Mouse (Mus musculus) MEL (cell line): ENCODE data around the gene Gm14862. TPM values are rescaled to one million over a fixed set of nuclear protein-coding genes. Genes with fewer than 3 reads are reported as not detected.

Experiments used
- DNase-seq: peaks from one replicate; pipeline ENCODE4 v3.0.0; 2011; ENCODE audit warnings: low read depth, low spot score
- H3K27ac ChIP-seq: 2 replicates; pipeline ENCODE4 v1.5.1; 2012; ENCODE audit warnings: low read depth, mild to moderate bottlenecking, control low read depth, low read length, moderate library complexity; ENCODE audit not compliant: control insufficient read depth
- H3K27me3 ChIP-seq, 2 experiments: fragments of 150-350 bp in 1 of 2; sonication (generic) in 1 of 2; 2 replicates each; pipeline ENCODE4 v1.6.1; 2012; ENCODE audit warnings: low read length in 2 of 2, mild to moderate bottlenecking in 2 of 2, improper control_type of control experiment in 1 of 2, moderate library complexity in 1 of 2; ENCODE audit not compliant: insufficient read depth in 2 of 2, control insufficient read depth in 1 of 2
- H3K36me3 ChIP-seq, 2 experiments: 2 replicates each; pipeline ENCODE4 v1.6.1; 2012 to 2014; ENCODE audit warnings: low read length in 2 of 2, improper control_type of control experiment in 1 of 2, inconsistent platforms in 1 of 2, mild to moderate bottlenecking in 1 of 2; ENCODE audit not compliant: insufficient read depth in 2 of 2, control insufficient read depth in 1 of 2
- H3K4me1 ChIP-seq, 2 experiments: fragments of 150-350 bp in 1 of 2; sonication (generic) in 1 of 2; 2 replicates each; pipeline ENCODE4 v1.6.1; 2012; ENCODE audit warnings: low read length in 2 of 2, improper control_type of control experiment in 1 of 2, mild to moderate bottlenecking in 1 of 2; ENCODE audit not compliant: insufficient read depth in 2 of 2, control insufficient read depth in 1 of 2
- H3K4me3 ChIP-seq, 2 experiments: fragments of 150-350 bp in 1 of 2; sonication (generic) in 1 of 2; 2 replicates each; pipeline ENCODE4 v1.5.1; 2012; ENCODE audit warnings: low read depth in 2 of 2, low read length in 2 of 2, mild to moderate bottlenecking in 2 of 2, moderate library complexity in 2 of 2, control low read depth in 1 of 2, improper control_type of control experiment in 1 of 2; ENCODE audit not compliant: control insufficient read depth in 1 of 2, insufficient read depth in 1 of 2
- H3K79me2 ChIP-seq: 2 replicates; pipeline ENCODE4 v1.6.1; 2012; ENCODE audit warnings: mild to moderate bottlenecking, low read length, moderate library complexity; ENCODE audit not compliant: control insufficient read depth, poor library complexity, insufficient read depth
- H3K9ac ChIP-seq: 2 replicates; pipeline ENCODE4 v1.6.1; 2012; ENCODE audit warnings: low read depth, mild to moderate bottlenecking, control low read depth, low read length, moderate library complexity; ENCODE audit not compliant: control insufficient read depth, poor library complexity, severe bottlenecking
- H3K9me3 ChIP-seq: fragments of 150-350 bp; sonication (generic); replicated peaks from 2 replicates; pipeline ENCODE4 v1.6.1; 2012; ENCODE audit warnings: mild to moderate bottlenecking, low read length, improper control_type of control experiment, moderate library complexity; ENCODE audit not compliant: insufficient read depth
- CTCF ChIP-seq, 3 experiments: IDR thresholded peaks in 2 of 3; conservative IDR thresholded peaks in 1 of 3; 2 replicates each; pipeline ENCODE4 v1.5.1; 2011 to 2012; ENCODE audit warnings: low read length in 3 of 3, low read depth in 2 of 3, mild to moderate bottlenecking in 2 of 3, improper control_type of control experiment in 1 of 3, inconsistent platforms in 1 of 3, mixed read lengths in 1 of 3, moderate library complexity in 1 of 3; ENCODE audit not compliant: control insufficient read depth in 1 of 3, insufficient read depth in 1 of 3, poor library complexity in 1 of 3, severe bottlenecking in 1 of 3
- E2F4 ChIP-seq: IDR thresholded peaks from 2 replicates; pipeline ENCODE4 v1.6.1; 2011; ENCODE audit warnings: low read depth, low read length, improper control_type of control experiment, borderline replicate concordance
- ELF1 ChIP-seq: IDR thresholded peaks from 2 replicates; pipeline ENCODE4 v1.6.1; 2014; ENCODE audit warnings: low read depth, mild to moderate bottlenecking, inconsistent platforms, low read length, improper control_type of control experiment, moderate library complexity
- ETS1 ChIP-seq: IDR thresholded peaks from 2 replicates; pipeline ENCODE4 v1.6.1; 2012; ENCODE audit warnings: low read depth, mild to moderate bottlenecking, inconsistent platforms, low read length, improper control_type of control experiment, moderate library complexity
- JUND ChIP-seq: IDR thresholded peaks from 2 replicates; pipeline ENCODE4 v1.6.1; 2011; ENCODE audit warnings: low read depth, mild to moderate bottlenecking, improper control_type of control experiment, low read length
- MEF2A ChIP-seq: IDR thresholded peaks from 2 replicates; pipeline ENCODE4 v1.6.1; 2014; ENCODE audit warnings: low read depth, mild to moderate bottlenecking, inconsistent platforms, low read length, improper control_type of control experiment; ENCODE audit not compliant: poor library complexity, insufficient replicate concordance, severe bottlenecking; ENCODE audit errors: extremely low read depth
- MYB ChIP-seq: IDR thresholded peaks from 2 replicates; pipeline ENCODE4 v1.6.1; 2011; ENCODE audit warnings: mild to moderate bottlenecking, low read depth, low read length, improper control_type of control experiment
- POLR2AphosphoS5 ChIP-seq: IDR thresholded peaks from 2 replicates; pipeline ENCODE4 v1.6.1; 2012; ENCODE audit warnings: low read depth, borderline replicate concordance, mild to moderate bottlenecking, inconsistent platforms, low read length, moderate library complexity, mixed read lengths
- RAD21 ChIP-seq: IDR thresholded peaks from 2 replicates; pipeline ENCODE4 v1.6.1; 2011; ENCODE audit warnings: mild to moderate bottlenecking, low read depth, low read length, improper control_type of control experiment
- RCOR1 ChIP-seq: IDR thresholded peaks from 2 replicates; pipeline ENCODE4 v1.6.1; 2012; ENCODE audit warnings: low read depth, mild to moderate bottlenecking, inconsistent platforms, low read length, improper control_type of control experiment
- TAL1 ChIP-seq: IDR thresholded peaks from 2 replicates; pipeline ENCODE4 v1.6.1; 2012; ENCODE audit warnings: mild to moderate bottlenecking, inconsistent platforms, low read length, moderate library complexity, mixed read lengths
- ZNF384 ChIP-seq: IDR thresholded peaks from 2 replicates; pipeline ENCODE4 v1.6.1; 2012; ENCODE audit warnings: low read depth, mild to moderate bottlenecking, inconsistent platforms, low read length, improper control_type of control experiment
- polyA plus RNA-seq, 2 experiments: library from polyadenylated mRNA; stranded (reverse) in 1 of 2; unstranded in 1 of 2; fragments of >175 nt in 1 of 2; fragments of >200 nt in 1 of 2; gene quantifications; 2 replicates each; pipeline versions ENCODE4 v1.2.1 to v1.2.4; 2012; ENCODE audit warnings: low replicate concordance in 2 of 2, low read depth in 1 of 2; ENCODE audit not compliant: insufficient read length in 2 of 2, insufficient read depth in 1 of 2, missing spikeins in 1 of 2
- total RNA-seq: library from RNA; depleted of rRNA; stranded (reverse); fragments of 300-350 nt; gene quantifications from 2 replicates; pipeline ENCODE4 v1.2.3, GENCODE M21; 2012; rRNA removed

The Gm14862 gene
- total and polyA plus RNA-seq, 3 experiments: not detected

- Histone ChIP-seq H3K4me1 (no peaks in the 10 kb centered on the region), H3K27ac (no peak overlapping the region), H3K9ac (no peak overlapping the region), H3K79me2 (no peaks in the 10 kb centered on the region), H3K36me3 (no peaks in the 10 kb centered on the region)
- TF ChIP-seq ELF1 (no peak), MYB (no peak), TAL1 (no peak), CTCF (IDR thresholded peaks at IDR 0.05 in 2 of 3, conservative IDR thresholded peaks at IDR 0.05 in 1 of 3; ENCODE audit: control insufficient read depth in 1 of 3, insufficient read depth in 1 of 3, low read depth in 2 of 3, low read length in 3 of 3, poor library complexity in 1 of 3, severe bottlenecking in 1 of 3) (no peak), POLR2AphosphoS5 (no peak), JUND (no peak), ETS1 (no peak), MEF2A (no peak)
- TF ChIP-seq, all 39 proteins: peak for 0
- H3K27me3 ChIP-seq: peaks cover 0 to 8% of the 10 kb centered on the region in 2 experiments; a peak in 3 of 4 replicates
- no peak for DNase-seq
- no peak overlapping the region for H3K4me3 ChIP-seq
- H3K9me3 ChIP-seq: no peaks in the 10 kb centered on the region
These were observed 51.6 kb downstream of the Gm14862 start for GRCm38 (mm10) chrX:9205121-9205520.

GRCm38 (mm10) chrX:9202781-9203405 is 53.8 kb downstream of the Gm14862 start:
- H3K9me3 ChIP-seq: no peaks in the 10 kb centered on the region
- H3K36me3 ChIP-seq: no peaks in the 10 kb centered on the region
- no peak overlapping the region for H3K27ac ChIP-seq
- no peaks in the 10 kb centered on the region; a peak in 1 of 4 replicates for H3K27me3 ChIP-seq
- DNase-seq: no peak
- H3K9ac ChIP-seq: no peak overlapping the region
- H3K4me3 ChIP-seq: no peak overlapping the region
- TF ChIP-seq RAD21 (no peak), ZNF384 (no peak), MYB (no peak), E2F4 (no peak)
- no peaks in the 10 kb centered on the region for H3K79me2 ChIP-seq
- H3K4me1 ChIP-seq: no peaks in the 10 kb centered on the region

GRCm38 (mm10) chrX:9201954-9202353 is 54.7 kb downstream of the Gm14862 start:
- H3K79me2 ChIP-seq: no peaks in the 10 kb centered on the region
- no peaks in the 10 kb centered on the region for H3K36me3 ChIP-seq
- H3K27ac ChIP-seq: no peak overlapping the region
- no peak overlapping the region for H3K4me3 ChIP-seq
- TF ChIP-seq CTCF (IDR thresholded peaks at IDR 0.05 in 2 of 3, conservative IDR thresholded peaks at IDR 0.05 in 1 of 3; ENCODE audit: control insufficient read depth in 1 of 3, insufficient read depth in 1 of 3, low read depth in 2 of 3, low read length in 3 of 3, poor library complexity in 1 of 3, severe bottlenecking in 1 of 3) (no peak), RCOR1 (no peak), JUND (no peak), ZNF384 (no peak)
- TF ChIP-seq, all 39 proteins: peak for 0
- H3K9ac ChIP-seq: no peak overlapping the region
- no peak for DNase-seq
- no peaks in the 10 kb centered on the region for H3K9me3 ChIP-seq
- no peaks in the 10 kb centered on the region for H3K4me1 ChIP-seq
- no peaks in the 10 kb centered on the region; a peak in 1 of 4 replicates for H3K27me3 ChIP-seq

Other genes starting within 250 kb of the Gm14862 start
- not detected in 2 replicates for gene Fthl17e, start 223.4 kb downstream of the Gm14862 start, total RNA-seq
- not detected for gene Fthl17e, start 223.4 kb downstream of the Gm14862 start, polyA plus RNA-seq
- not detected in 2 replicates for gene Fthl17f, start 193.9 kb downstream of the Gm14862 start, total RNA-seq
- not detected for gene Fthl17f, start 193.9 kb downstream of the Gm14862 start, polyA plus RNA-seq
- not detected in 2 replicates for gene 4930402K13Rik, start 152.3 kb downstream of the Gm14862 start, total RNA-seq
- gene 4930402K13Rik, start 152.3 kb downstream of the Gm14862 start, polyA plus RNA-seq: not detected
- gene Lancl3, start 57.0 kb downstream of the Gm14862 start, total RNA-seq: not detected in 2 replicates
- gene Lancl3, start 57.0 kb downstream of the Gm14862 start, polyA plus RNA-seq: under 1 TPM in 1 of 2 experiments, not detected in 1; 0.03 TPM
- 10.7 and 11.1 TPM in 2 replicates for gene Xk, start 15.9 kb upstream of the Gm14862 start, total RNA-seq
- 10 to 100 TPM in 1 of 2 experiments, not detected in 1; 36.6 TPM for gene Xk, start 15.9 kb upstream of the Gm14862 start, polyA plus RNA-seq
- gene H2al1m, start 26.9 kb upstream of the Gm14862 start, total RNA-seq: 0.85 and 1.1 TPM in 2 replicates
- 1 to 10 TPM in 1 of 2 experiments, not detected in 1; 3.5 TPM for gene H2al1m, start 26.9 kb upstream of the Gm14862 start, polyA plus RNA-seq
- not detected in 2 replicates for gene H2al1k, start 93.7 kb upstream of the Gm14862 start, total RNA-seq
- gene H2al1k, start 93.7 kb upstream of the Gm14862 start, polyA plus RNA-seq: not detected
- gene Cybb, start 230.9 kb upstream of the Gm14862 start, total RNA-seq: not detected in 2 replicates
- gene Cybb, start 230.9 kb upstream of the Gm14862 start, polyA plus RNA-seq: not detected